Mouse (Mus musculus) midbrain, postnatal 0 days (tissue): ENCODE results near the gene Sgpp2. TPM values are rescaled to one million over a fixed set of nuclear protein-coding genes. Genes with fewer than 3 reads are reported as not detected.

Experiments
- ATAC-seq: fragments of 200-750 bp; cut with Nextera tagmentation; 2 replicates; pipeline ENCODE4 v1.8.0; 2017; ENCODE audit warnings: moderate number of reproducible peaks, mild to moderate bottlenecking, moderate TSS enrichment, moderate library complexity; ENCODE audit not compliant: low FRiP score
- DNase-seq: peaks from one replicate; pipeline ENCODE4 v3.0.0-alpha.2; 2015; ENCODE audit warnings: low spot score
- H3K27ac ChIP-seq: fragments of 300-500 bp; sonication (generic); 2 replicates; pipeline ENCODE4 v1.5.1; 2014; ENCODE audit warnings: low read depth, mild to moderate bottlenecking, low read length, mixed read lengths
- H3K27me3 ChIP-seq: fragments of 300-500 bp; sonication (generic); 2 replicates; pipeline ENCODE4 v1.6.1; 2014; ENCODE audit warnings: low read length, control low read depth, mixed read lengths; ENCODE audit not compliant: insufficient read depth
- H3K36me3 ChIP-seq: fragments of 300-500 bp; sonication (generic); 2 replicates; pipeline ENCODE4 v1.6.1; 2014; ENCODE audit warnings: low read length, control low read depth, mixed read lengths; ENCODE audit not compliant: insufficient read depth
- H3K4me1 ChIP-seq: fragments of 300-500 bp; sonication (generic); 2 replicates; pipeline ENCODE4 v1.6.1; 2014; ENCODE audit warnings: mild to moderate bottlenecking, control low read depth, antibody characterized with exemption, low read length, mixed read lengths; ENCODE audit not compliant: insufficient read depth
- H3K4me2 ChIP-seq: fragments of 300-500 bp; sonication (generic); 2 replicates; pipeline ENCODE4 v1.6.1; 2014; ENCODE audit warnings: low read depth, mild to moderate bottlenecking, low read length, mixed read lengths; ENCODE audit not compliant: poor library complexity, severe bottlenecking
- H3K4me3 ChIP-seq: fragments of 300-500 bp; sonication (generic); 2 replicates; pipeline ENCODE4 v1.5.1; 2014; ENCODE audit warnings: low read depth, mild to moderate bottlenecking, low read length, moderate library complexity
- H3K9ac ChIP-seq: fragments of 300-500 bp; sonication (generic); replicated peaks from 2 replicates; pipeline ENCODE4 v1.6.1; 2014; ENCODE audit warnings: mild to moderate bottlenecking, low read length, moderate library complexity, mixed read lengths; ENCODE audit not compliant: poor library complexity, severe bottlenecking
- H3K9me3 ChIP-seq: fragments of 300-500 bp; sonication (generic); 2 replicates; pipeline ENCODE4 v1.6.1; 2016; ENCODE audit warnings: low read length, control low read depth
- CTCF ChIP-seq: IDR thresholded peaks from 2 replicates; pipeline ENCODE4 v1.5.1; 2016; ENCODE audit warnings: antibody characterized with exemption, mild to moderate bottlenecking
- WGBS: fragments of 180-500 bp; shearing (Covaris S2); extraction: QIAGEN DNeasy Blood & Tissue Kit; methylation state at CpG from one replicate; pipeline ENCODE4 v1.1.7; 2014; 5-methylcytosine and 5-hydroxymethylcytosine counted together
- polyA plus RNA-seq: library from polyadenylated mRNA; unstranded; fragments of >200 nt; fragmentation: Nextera tagmentation; extraction: Ambion mirVana; gene quantifications from 2 replicates; pipeline ENCODE4 v1.2.1, GENCODE M21; 2015
- total RNA-seq: library from RNA; depleted of rRNA; stranded (reverse); fragments of >200 nt; gene quantifications from 2 replicates; pipeline ENCODE4 v1.2.3, GENCODE M21; 2014

Sgpp2 gene
- total and polyA plus RNA-seq, 2 experiments from 2014 or later: 1.7 to 3.3 TPM

DNA sequence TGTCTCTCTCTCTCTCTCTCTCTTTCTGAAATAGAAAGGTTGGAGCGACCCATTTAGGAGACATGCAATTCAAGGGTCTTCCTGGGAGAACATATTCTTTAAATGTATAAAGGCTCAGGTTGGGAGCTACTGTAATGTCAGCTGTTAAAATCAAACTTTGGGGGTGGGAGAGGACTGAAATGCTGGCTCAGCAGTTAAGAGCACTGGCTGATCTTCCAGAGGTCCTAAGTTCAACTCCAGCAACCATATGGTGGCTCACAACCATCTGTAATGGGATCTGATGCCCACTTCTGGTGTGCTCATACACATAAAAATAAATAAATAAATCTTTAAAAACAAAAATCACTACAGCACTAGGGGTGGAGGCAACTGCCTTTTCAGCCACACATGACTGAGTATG lies 1.5 kb upstream of the Sgpp2 start:
- Histone ChIP-seq H3K4me3 (no peak overlapping the region), H3K27ac (no peak overlapping the region), H3K9ac (no peak overlapping the region), H3K27me3 (peaks cover 21% of the 10 kb centered on the region; the same call in 1 of the 2 replicates), H3K9me3 (no peaks in the 10 kb centered on the region), H3K4me1 (0 out of 2 replicates have a peak, but pooled peaks cover 6% of the 10 kb centered on the region), H3K4me2 (no peak overlapping the region), H3K36me3 (no peaks in the 10 kb centered on the region)
- ATAC-seq: no peak
- DNase-seq: no peak
- TF ChIP-seq CTCF: no peak
- WGBS: 83% methylated on average over 1 of the region's 1 CpGs

GRCm38 (mm10) chr1:78309280-78309679 lies 865 bp upstream of the Sgpp2 start:
- ATAC-seq (no peak), DNase-seq (no peak)
- no peaks in the 10 kb centered on the region for H3K9me3 ChIP-seq
- H3K27ac ChIP-seq: no peak overlapping the region
- TF ChIP-seq CTCF: no peak
- no peak overlapping the region for H3K4me3 ChIP-seq
- H3K36me3 ChIP-seq: no peaks in the 10 kb centered on the region
- H3K4me1 ChIP-seq: 0 out of 2 replicates have a peak, but pooled peaks cover 6% of the 10 kb centered on the region
- peaks cover 21% of the 10 kb centered on the region; the same call in 1 of the 2 replicates for H3K27me3 ChIP-seq
- no peak overlapping the region for H3K4me2 ChIP-seq
- 4% methylated on average over 9 of the region's 9 CpGs for WGBS
- H3K9ac ChIP-seq: no peak overlapping the region

DNA sequence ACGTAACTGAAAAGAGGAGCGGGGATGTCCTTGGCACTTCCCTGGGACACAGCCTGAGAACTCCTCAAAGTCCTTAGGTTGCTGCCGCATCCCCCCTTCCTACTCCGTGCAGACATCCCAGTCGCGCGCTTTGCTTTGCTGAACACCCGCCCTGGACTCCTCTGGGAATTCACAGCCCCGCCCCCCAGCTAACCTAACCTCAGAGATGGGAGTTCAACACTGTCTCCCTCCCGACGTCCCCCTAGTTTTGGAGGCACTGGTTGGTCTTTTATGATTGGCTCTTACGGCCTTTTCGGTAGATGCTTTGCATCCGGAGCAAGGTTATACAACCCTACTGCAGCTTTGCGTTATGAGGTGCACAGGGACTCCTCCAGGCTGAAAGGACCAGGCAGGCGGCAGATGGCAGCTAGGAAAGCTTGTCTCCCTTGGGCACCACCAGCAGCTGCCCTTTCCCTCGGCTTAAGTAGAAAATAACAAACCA lies 756 bp downstream of the Sgpp2 start:
- Histone ChIP-seq H3K27me3 (peaks cover 21% of the 10 kb centered on the region; the same call in 1 of the 2 replicates), H3K9me3 (no peaks in the 10 kb centered on the region), H3K4me3 (peak overlapping the region; percentile 66), H3K9ac (peak overlapping the region; percentile 52; the same call in 1 of the 2 replicates), H3K4me2 (peak overlapping the region; percentile 99), H3K36me3 (no peaks in the 10 kb centered on the region), H3K4me1 (0 out of 2 replicates have a peak, but pooled peaks cover 6% of the 10 kb centered on the region), H3K27ac (no peak overlapping the region)
- TF ChIP-seq CTCF: 0 out of 2 replicates have a peak, but pooled peaks have one; percentile 1
- 1% methylated on average over 17 of the region's 17 CpGs for WGBS
- DNase-seq: peak; percentile 65
- 0 out of 2 replicates have a peak, but pooled peaks have one; percentile 27 for ATAC-seq

GRCm38 (mm10) chr1:78311482-78311881 lies 1.3 kb downstream of the Sgpp2 start:
- DNase-seq (no peak), ATAC-seq (no peak)
- no peak for TF ChIP-seq CTCF
- peak overlapping the region; percentile 66 for H3K4me3 ChIP-seq
- H3K27me3 ChIP-seq: peaks cover 21% of the 10 kb centered on the region; the same call in 1 of the 2 replicates
- H3K9me3 ChIP-seq: no peaks in the 10 kb centered on the region
- H3K4me1 ChIP-seq: 0 out of 2 replicates have a peak, but pooled peaks cover 6% of the 10 kb centered on the region
- H3K4me2 ChIP-seq: peak overlapping the region; percentile 99
- WGBS: 2% methylated on average over 7 of the region's 7 CpGs
- H3K9ac ChIP-seq: no peak overlapping the region
- no peak overlapping the region for H3K27ac ChIP-seq
- no peaks in the 10 kb centered on the region for H3K36me3 ChIP-seq

DNA sequence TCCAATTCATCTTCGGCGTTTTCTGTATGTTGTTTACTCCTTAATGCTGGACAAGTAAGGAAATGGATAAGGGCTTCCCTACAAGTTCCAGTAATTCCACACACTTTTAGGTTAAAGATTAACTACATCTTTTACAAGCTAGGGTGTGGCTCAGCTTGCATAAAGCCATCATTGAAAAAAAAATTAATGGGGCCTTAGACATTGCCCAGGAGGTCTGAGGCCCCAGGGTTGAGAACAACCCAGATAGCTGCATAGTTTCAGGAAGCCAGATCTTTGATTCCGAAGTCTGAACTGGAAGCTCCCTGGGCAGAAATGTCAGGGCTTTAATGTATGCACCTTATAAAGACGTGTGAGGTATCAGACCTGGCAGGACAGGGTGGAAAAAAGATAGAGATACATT lies 2.8 kb downstream of the Sgpp2 start:
- Histone ChIP-seq H3K4me2 (no peak overlapping the region), H3K27me3 (peaks cover 21% of the 10 kb centered on the region; the same call in 1 of the 2 replicates), H3K36me3 (no peaks in the 10 kb centered on the region), H3K9ac (no peak overlapping the region), H3K9me3 (no peaks in the 10 kb centered on the region), H3K4me1 (0 out of 2 replicates have a peak, but pooled peaks cover 6% of the 10 kb centered on the region), H3K27ac (no peak overlapping the region), H3K4me3 (no peak overlapping the region)
- no peak for TF ChIP-seq CTCF
- no peak for DNase-seq
- ATAC-seq: no peak
- 88% methylated on average over 4 of the region's 4 CpGs for WGBS

GRCm38 (mm10) chr1:78313961-78314360 lies 3.8 kb downstream of the Sgpp2 start:
- H3K4me1 ChIP-seq: 0 out of 2 replicates have a peak, but pooled peaks cover 6% of the 10 kb centered on the region
- H3K4me3 ChIP-seq: no peak overlapping the region
- peaks cover 18% of the 10 kb centered on the region; the same call in 1 of the 2 replicates for H3K27me3 ChIP-seq
- H3K36me3 ChIP-seq: no peaks in the 10 kb centered on the region
- no peak overlapping the region for H3K9ac ChIP-seq
- 91% methylated on average over 4 of the region's 4 CpGs for WGBS
- H3K27ac ChIP-seq: no peak overlapping the region
- ATAC-seq: no peak
- TF ChIP-seq CTCF: no peak
- no peak overlapping the region for H3K4me2 ChIP-seq
- no peaks in the 10 kb centered on the region for H3K9me3 ChIP-seq
- no peak for DNase-seq
